Mouse (Mus musculus) ES-E14 (cell line): ENCODE results near the gene Il3. TPM values are rescaled to one million over a fixed set of nuclear protein-coding genes. Genes with fewer than 3 reads are reported as not detected.

ENCODE experiments used
- DNase-seq: peaks from one replicate; pipeline ENCODE4 v3.0.0-alpha.2; 2013; ENCODE audit warnings: low read depth, low spot score
- H3K27ac ChIP-seq: 2 replicates; pipeline ENCODE4 v1.5.1; 2012; ENCODE audit warnings: low read depth, mild to moderate bottlenecking, low read length, moderate library complexity, mixed read lengths; ENCODE audit not compliant: poor library complexity, insufficient read depth, severe bottlenecking
- H3K36me3 ChIP-seq: 2 replicates; pipeline ENCODE4 v1.6.1; 2012; ENCODE audit warnings: mild to moderate bottlenecking, low read length, moderate library complexity, mixed read lengths; ENCODE audit not compliant: control insufficient read depth, poor library complexity, insufficient read depth, severe bottlenecking
- H3K4me1 ChIP-seq, 2 experiments: fragments of 150-350 bp in 1 of 2; sonication (generic) in 1 of 2; 2 replicates each; pipeline ENCODE4 v1.6.1; 2012; ENCODE audit warnings: low read length in 2 of 2, mild to moderate bottlenecking in 1 of 2, mixed read lengths in 1 of 2; ENCODE audit not compliant: control insufficient read depth in 2 of 2, insufficient read depth in 2 of 2, poor library complexity in 1 of 2
- H3K4me3 ChIP-seq, 2 experiments: fragments of 150-350 bp in 1 of 2; sonication (generic) in 1 of 2; 2 replicates each; pipeline ENCODE4 v1.5.1; 2012; ENCODE audit warnings: low read length in 2 of 2, low read depth in 1 of 2, mild to moderate bottlenecking in 1 of 2, mixed read lengths in 1 of 2; ENCODE audit not compliant: insufficient read depth in 1 of 2, poor library complexity in 1 of 2, severe bottlenecking in 1 of 2
- H3K9ac ChIP-seq: 2 replicates; pipeline ENCODE4 v1.6.1; 2012; ENCODE audit warnings: low read depth, mild to moderate bottlenecking, low read length, mixed read lengths; ENCODE audit not compliant: poor library complexity, insufficient read depth, severe bottlenecking
- H3K9me3 ChIP-seq: fragments of 150-350 bp; sonication (generic); 2 replicates; pipeline ENCODE4 v1.6.1; 2012; ENCODE audit warnings: low read depth, mild to moderate bottlenecking, low read length; ENCODE audit not compliant: control insufficient read depth, insufficient read depth
- CHD2 ChIP-seq: IDR thresholded peaks from 2 replicates; pipeline ENCODE4 v1.6.1; 2014; ENCODE audit warnings: mild to moderate bottlenecking, low read depth, low read length, inconsistent platforms
- HCFC1 ChIP-seq: IDR thresholded peaks from 2 replicates; pipeline ENCODE4 v1.6.1; 2012; ENCODE audit warnings: low read length, inconsistent platforms, borderline replicate concordance; ENCODE audit not compliant: insufficient read depth
- MAFK ChIP-seq: IDR thresholded peaks from 2 replicates; pipeline ENCODE4 v1.6.1; 2014; ENCODE audit warnings: mild to moderate bottlenecking, low read depth, low read length, inconsistent platforms; ENCODE audit not compliant: insufficient read depth
- ZC3H11A ChIP-seq: IDR thresholded peaks from 2 replicates; pipeline ENCODE4 v1.6.1; 2012; ENCODE audit warnings: low read depth, mild to moderate bottlenecking, inconsistent platforms, low read length, borderline replicate concordance
- ZNF384 ChIP-seq: IDR thresholded peaks from 2 replicates; pipeline ENCODE4 v1.6.1; 2012; ENCODE audit warnings: low read depth, low read length, inconsistent platforms
- in situ Hi-C, 2 experiments: fragments of 600-800 bp; cut with MboI; formaldehyde crosslinking; loops; one replicate each; pipeline ENCODE4 v1.15.1; 2025; ENCODE audit warnings: low sequenced_read_pairs in 2 of 2, inconsistent platforms in 1 of 2; ENCODE audit not compliant: unreplicated experiment in 2 of 2
- total RNA-seq: library from RNA; depleted of rRNA; stranded (reverse); fragments of 300-350 nt; gene quantifications from 2 replicates; pipeline ENCODE4 v1.2.3, GENCODE M21; 2012

Gene Il3
- total RNA-seq, 1 experiment, result not detected

DNA sequence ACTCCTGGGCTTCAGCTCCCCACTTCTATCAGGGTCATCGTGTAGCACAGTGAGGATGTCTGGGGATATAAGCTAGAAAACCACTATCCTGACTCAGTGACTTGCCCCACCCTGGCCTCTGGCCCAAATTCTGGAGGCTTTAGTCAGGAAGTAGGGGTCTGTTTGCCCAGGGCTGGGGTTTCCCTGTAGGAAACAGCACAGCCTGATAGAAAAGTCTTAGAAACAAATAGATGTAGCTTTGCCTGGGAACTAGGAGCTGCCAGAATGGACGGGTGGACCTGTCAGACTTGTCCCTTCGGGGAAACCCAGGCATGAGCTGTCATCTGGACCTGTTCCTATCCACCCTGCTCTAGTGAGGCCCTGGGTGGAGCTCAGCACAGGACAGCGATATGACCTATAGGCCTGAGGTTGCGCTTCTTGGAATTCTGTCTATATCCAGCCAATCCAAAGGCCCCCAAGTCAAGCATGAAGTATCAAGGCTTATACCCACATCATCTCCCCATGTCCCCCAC lies 42.5 kb downstream of the Il3 start:
- DNase-seq, result no peak
- in situ Hi-C loops, result no loop called here
- Histone ChIP-seq H3K9ac (no peak overlapping the region), H3K9me3 (no peaks in the 10 kb centered on the region), H3K36me3 (no peaks in the 10 kb centered on the region), H3K4me1 (no peaks in the 10 kb centered on the region), H3K4me3 (no peak overlapping the region), H3K27ac (no peak overlapping the region)
- TF ChIP-seq CHD2 (no peak), ZC3H11A (no peak), HCFC1 (no peak), ZNF384 (no peak), MAFK (no peak)

DNA sequence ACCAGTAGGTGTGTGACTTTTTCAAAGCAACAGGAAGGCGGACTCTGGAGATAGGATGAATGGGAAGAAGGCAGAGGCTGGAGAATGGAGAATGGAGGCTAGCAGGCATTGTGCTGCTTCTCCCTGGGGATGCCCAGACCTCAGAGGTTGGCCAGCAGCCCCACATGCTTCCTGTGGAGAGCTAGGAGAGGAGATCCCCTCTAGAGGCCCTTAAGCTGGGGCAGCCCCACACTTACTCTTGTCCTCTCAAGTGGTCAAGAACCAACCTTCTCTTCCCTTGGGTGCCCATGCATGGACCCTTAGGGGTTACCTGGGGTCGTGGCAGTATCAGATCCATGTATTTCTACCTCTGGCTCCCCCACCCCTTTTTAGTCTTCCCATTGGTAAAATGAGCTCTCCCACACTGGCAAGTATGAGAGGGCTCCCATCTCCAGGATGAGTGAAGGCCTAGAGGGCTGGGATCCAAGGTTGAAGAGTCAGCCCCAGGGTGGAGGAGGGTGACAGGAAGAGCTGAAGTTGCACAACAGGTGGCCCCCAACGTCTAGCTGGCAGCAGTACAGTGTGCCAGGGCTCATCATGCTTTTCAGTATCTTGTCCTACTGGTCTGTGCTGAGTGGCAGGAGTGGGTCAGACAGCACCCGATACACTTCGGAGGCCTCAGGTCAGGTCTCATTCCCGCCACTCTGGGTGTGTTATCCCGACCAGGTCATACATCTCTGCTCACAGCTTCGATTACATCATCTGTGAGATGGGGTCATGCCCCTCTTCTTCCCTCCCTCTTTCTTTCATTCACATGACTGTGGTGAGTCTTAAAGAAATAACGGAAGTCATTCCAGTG lies 43.2 kb downstream of the Il3 start:
- H3K9me3 ChIP-seq, result no peaks in the 10 kb centered on the region
- no peaks in the 10 kb centered on the region for H3K4me1 ChIP-seq
- in situ Hi-C loops, result no loop called here
- H3K9ac ChIP-seq, result no peak overlapping the region
- H3K27ac ChIP-seq, result no peak overlapping the region
- no peaks in the 10 kb centered on the region for H3K36me3 ChIP-seq
- DNase-seq, result no peak
- no peak overlapping the region for H3K4me3 ChIP-seq
- no peak for TF ChIP-seq CHD2
- TF ChIP-seq ZNF384, result no peak
- no peak for TF ChIP-seq HCFC1
- no peak for TF ChIP-seq ZC3H11A
- TF ChIP-seq MAFK, result no peak

DNA sequence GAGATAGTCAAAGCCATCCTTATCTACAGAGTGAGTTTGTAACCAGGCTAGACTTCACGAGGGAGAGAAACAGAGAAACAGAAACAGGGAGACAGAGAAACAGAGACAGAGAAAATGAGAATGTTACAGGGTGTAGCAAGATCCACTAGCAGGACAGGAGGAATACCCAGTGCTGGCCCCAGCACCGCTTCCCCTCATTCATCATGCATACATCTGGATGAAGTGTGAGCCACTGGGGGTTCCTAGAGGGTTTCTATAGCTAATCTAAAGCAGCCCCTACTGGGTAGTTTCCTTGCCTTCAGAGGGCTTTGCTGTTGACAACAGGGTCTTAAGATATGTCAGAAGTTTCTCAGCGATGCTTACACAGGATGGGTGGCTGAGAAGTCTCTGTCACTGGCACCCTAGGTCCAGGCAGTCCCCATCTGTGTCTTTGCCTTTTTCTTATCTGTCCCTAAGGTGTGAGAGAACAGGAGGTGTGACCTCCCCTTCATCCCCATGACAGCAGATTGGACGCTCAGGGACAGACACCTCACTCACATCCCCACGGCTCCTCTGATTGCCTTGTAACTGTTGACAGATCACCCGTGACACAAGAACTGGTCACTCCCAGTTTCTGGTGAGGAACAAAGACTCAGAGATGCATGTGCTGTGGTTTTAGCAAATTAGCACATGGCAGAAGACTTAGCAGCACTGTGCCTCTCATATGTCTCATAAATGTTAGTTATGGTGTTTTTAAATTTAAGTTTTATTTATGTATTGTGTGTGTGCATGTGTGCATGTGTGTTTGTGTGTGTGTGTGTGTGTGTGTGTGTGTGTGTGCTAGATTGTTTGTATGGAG lies 47.0 kb downstream of the Il3 start:
- Histone ChIP-seq H3K4me1 (no peaks in the 10 kb centered on the region), H3K4me3 (no peak overlapping the region), H3K9ac (no peak overlapping the region), H3K9me3 (no peaks in the 10 kb centered on the region), H3K27ac (no peak overlapping the region), H3K36me3 (no peaks in the 10 kb centered on the region)
- no peak for DNase-seq
- no peak for TF ChIP-seq HCFC1
- no peak for TF ChIP-seq CHD2
- no peak for TF ChIP-seq MAFK
- TF ChIP-seq ZC3H11A, result no peak
- TF ChIP-seq ZNF384, result no peak
- in situ Hi-C loops, result no loop called here

DNA sequence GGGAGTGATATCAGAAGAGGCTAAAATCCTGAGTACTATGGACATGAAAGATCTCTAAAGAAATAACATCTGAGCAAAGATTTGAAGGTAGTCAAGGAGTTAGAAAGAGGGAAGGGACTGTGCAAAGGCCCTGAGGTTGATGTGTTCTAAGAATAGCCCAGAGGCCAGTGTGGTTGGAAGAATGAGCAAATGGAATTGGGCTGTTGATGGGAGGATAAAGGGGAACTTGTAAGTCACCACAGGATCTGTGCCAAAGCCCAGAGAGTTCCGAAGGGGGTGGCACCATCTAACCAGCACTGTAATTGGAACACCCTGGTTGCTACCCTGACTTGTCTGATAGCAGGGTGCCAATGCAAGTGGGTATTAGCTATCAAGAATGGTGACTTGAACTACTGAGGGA lies 47.9 kb downstream of the Il3 start:
- Histone ChIP-seq H3K4me1 (no peaks in the 10 kb centered on the region), H3K36me3 (no peaks in the 10 kb centered on the region), H3K27ac (no peak overlapping the region), H3K9me3 (no peaks in the 10 kb centered on the region), H3K9ac (no peak overlapping the region), H3K4me3 (no peak overlapping the region)
- in situ Hi-C loops, result no loop called here
- DNase-seq, result no peak
- TF ChIP-seq ZNF384, result no peak
- no peak for TF ChIP-seq HCFC1
